Mouse (Mus musculus): ENCODE results near the gene Ints6l.

GRCm38 (mm10) chrX:56406128-56406527 lies 48.5 kb upstream of the Ints6l start:
- TF ChIP-seq POLR2A (IDR thresholded peaks at IDR 0.05; ENCODE audit: borderline replicate concordance, extremely low read depth, insufficient read depth, insufficient read length, poor library complexity, severe bottlenecking) (no peak), CTCF (IDR thresholded peaks at IDR 0.05; ENCODE audit: borderline replicate concordance, extremely low read depth, insufficient read depth, insufficient read length) (no peak)

All from brain, embryonic 14.5 days (tissue).